Mouse (Mus musculus) thymus, postnatal 36 days (tissue): ENCODE data around the gene Wnt11.

Source experiments
- DNase-seq, 2 experiments: peaks; one replicate each; pipeline ENCODE4 v3.0.0; 2022; ENCODE audit warnings: mixed read lengths in 2 of 2

Gene Wnt11

DNA sequence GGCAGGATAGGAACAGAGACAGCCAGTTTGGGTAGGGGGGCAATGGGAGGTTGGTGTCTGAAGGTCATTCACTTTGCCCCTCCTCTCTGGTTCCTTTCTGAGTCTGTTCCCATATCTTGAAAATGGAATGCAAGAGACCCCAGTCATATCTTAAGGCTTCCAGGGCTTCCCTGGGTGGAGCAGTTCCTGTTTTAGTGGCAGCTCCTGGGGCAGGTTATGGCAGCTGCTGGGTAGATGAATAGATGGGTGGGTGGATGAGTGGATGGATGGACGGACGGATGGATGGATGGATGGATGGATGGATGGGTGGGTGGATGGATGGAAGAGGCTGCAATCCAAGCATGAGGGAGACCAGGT lies 32.9 kb downstream of the Wnt11 start:
- no peak for DNase-seq

DNA sequence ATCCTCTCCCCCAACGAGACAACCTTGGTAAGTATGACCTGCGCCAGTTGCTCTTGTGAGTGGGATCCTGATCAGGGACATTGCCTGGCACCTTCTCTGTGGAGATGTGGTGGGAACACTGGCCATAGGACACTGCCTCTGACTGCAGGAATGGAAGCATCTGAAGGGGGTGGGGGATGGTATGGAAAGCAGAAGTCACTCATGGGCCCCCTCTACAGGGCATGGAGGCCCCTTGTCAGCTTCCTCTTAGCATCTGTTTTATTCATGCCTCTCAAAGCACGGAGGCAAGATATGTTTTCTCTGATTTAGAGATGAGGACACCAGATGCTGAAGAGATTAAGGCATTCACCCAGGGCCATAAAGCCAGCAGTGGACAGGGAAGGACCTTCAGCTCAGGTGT lies 34.2 kb downstream of the Wnt11 start:
- no peak for DNase-seq

DNA sequence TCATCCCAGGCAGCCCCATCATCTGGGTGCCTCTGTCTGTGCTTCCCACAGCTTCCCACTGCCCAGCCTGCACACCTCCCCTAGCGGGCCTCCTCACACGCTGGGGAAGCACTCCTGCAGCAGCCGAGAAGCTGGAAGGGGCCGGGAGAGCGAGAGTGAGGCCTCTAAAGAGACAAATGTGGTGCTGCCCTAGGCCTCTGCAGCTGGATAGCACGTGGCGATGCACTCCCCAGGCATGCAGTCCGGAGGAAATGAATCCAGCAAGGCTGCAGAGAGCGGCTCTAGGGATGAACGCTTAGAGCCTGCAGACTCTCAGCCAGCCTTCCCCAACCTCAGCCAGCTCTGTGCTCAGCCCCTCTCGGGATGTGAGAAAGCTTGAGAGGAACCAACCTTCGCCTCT lies 35.9 kb downstream of the Wnt11 start:
- DNase-seq, result no peak

DNA sequence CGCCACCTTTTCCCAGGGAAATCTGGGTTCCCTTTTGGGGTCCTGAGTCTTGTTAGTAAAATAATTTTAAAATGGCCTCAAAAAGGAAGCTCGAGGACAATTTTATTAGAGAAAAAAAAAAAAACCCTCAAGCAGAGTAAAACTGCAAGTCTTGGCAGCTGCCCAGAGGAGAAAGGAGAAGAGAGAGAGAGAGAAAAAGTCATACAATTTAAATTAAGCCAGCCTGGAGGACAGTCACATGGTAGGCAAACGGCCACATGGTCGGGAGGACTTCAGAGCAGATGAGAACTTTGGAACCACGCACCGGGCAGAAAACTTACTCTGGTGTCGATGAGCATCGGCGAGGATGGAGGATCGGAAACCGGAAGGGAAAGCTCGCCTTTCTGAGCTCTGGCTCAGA lies 37.0 kb downstream of the Wnt11 start:
- no peak for DNase-seq

DNA sequence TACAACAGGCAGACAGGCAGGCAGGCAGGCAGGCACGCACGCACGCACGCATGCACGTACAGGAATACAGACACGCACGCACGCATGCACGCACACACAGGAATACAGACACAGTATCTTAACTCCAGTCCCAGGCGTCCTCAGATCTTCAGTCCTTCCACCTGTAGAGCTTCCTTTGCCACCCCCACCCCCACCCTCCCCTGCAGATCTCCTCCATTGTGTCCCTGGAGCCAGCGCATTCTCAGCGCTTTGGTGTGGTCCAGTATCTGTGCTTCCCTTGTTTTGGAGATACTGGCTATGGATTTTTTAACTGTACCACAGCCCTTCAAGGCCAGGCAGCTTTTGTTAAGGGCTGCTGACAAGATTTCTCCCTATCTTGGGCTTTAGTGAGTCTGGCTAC lies 38.4 kb downstream of the Wnt11 start:
- DNase-seq, result no peak

DNA sequence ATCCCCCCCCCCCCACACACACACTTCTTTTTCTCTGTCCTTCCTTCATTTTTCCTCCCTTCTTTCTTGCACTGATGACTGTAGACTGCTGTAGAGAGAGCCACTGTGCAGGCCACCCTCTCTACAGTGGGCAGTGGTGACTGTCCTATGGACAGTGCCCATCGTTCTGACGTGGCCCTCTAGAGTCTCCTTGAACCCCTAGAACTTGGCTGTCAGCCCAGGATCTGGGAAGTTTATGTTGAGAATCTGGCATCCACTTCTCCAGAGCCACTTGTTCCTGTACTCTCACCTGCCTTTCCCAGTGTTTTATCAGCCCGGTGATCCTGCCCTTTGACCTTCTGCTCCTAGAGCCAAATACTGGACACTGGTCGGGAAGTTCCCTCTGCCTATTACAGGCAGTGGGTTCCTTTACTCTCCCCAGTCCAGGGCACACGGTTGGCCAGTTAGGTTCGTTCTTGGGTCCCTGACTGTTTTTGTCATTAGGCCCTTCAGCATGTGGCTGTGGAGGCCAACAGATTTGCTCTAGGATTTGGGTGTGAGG lies 39.6 kb downstream of the Wnt11 start:
- DNase-seq, result no peak

DNA sequence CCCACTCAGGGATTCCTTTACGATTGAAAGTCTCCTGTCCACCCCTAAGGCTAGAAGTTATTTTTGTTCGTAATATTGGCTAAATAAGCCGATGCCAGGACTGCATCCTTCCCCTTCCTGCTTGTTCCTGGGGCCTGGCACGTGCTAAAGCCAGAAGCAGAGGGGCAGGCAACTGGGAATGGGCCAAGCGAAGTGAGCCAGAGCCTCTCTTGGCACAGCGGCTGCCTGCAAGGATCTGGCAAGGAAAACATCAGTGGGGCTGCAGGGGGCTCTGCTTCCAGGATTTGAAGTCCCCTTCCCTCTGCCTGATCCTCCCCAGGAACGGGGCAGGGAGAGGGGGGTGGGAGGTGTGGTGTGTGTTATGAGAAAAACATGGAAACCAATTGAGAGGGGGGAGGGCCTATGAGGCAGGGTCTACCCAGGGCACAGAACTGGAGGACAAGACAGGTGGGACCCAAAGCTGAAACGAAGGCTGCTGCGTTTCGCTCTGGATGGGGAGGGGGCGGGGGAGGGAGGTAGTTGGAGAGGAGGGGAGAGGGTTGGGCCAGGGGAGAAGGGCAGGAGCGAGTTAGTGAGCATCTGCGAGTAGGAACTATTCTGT lies 40.6 kb downstream of the Wnt11 start:
- DNase-seq, result no peak

DNA sequence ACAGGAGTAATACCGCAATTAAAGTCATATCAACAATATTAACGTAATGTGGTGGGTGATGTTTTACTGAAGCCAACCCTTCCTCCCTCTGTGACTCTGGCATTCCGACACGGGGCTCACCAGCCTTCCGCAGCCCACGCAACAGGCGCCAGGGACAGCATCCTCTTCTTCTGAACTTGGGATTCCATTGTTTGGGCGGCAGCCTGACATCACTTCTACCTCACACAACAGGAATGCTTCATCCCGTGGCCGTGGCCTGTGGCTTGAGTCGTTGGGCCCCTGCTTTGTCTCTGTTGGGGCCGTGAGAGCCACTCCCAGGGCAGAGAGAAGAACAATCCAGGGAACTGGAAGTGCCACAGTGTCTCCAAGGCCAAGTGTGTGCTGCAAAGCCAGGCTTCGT lies 41.2 kb downstream of the Wnt11 start:
- DNase-seq, result no peak

DNA sequence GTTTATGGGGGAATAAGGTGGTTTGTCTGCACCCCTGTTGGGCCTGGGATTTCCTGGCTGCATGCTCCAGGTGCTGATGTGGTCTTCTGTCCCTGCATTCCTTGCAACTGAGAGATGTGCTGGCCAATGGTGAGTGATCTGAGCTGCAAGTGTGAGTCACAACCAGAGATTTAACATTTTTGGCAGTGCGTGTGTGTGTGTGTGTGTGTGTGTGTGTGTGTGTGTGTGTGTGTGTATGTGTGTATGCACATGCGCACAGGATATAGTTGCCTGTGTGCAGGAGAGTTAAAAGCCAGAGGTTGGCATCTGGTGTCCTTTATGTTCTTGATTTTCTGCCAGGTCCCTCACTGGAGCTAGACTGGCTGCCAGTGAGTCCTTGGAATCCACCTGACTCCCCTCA lies 44.3 kb downstream of the Wnt11 start:
- DNase-seq, result no peak

DNA sequence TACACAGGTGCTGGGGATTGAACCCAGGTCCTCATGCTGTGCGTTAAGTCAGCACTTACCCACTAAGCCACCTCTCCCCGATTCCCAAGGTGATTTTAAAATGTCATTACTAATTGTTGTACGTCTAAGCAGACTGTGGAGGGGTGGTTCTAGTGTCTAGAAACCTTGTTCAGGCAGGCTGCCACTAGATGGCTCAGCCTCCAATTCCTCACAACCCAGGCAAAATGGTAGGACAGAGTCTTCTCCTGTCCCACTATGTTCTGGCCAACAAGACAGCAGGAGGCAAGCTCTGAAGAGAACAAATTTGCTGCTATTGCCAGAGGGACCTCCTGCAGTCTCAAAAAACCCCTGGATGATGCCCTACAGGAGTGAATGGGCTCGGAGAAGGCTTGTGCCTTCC lies 47.0 kb downstream of the Wnt11 start:
- DNase-seq, result no peak

DNA sequence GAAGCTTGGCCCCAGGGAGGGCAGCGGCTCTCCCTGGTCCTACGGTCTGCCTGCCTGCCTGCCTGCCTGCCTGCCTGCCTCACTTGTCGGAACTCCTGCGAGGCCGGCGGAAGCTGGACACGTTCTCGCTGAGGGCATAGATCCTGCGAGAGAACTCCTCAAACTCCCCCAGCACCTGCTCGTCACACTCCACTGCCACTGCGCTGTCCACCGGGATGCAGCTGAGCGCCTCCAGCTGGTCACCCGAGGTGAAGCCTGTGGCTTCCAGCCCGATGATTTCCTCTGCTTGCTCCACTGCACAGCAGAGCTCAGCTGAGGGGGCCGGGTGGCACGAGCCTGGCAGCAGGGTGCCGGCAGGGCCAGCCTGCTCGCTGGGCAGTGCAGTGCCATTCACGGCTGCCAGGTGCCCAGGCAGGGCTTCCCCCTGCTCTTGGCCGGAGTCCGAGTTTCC lies 52.9 kb downstream of the Wnt11 start:
- no peak for DNase-seq

DNA sequence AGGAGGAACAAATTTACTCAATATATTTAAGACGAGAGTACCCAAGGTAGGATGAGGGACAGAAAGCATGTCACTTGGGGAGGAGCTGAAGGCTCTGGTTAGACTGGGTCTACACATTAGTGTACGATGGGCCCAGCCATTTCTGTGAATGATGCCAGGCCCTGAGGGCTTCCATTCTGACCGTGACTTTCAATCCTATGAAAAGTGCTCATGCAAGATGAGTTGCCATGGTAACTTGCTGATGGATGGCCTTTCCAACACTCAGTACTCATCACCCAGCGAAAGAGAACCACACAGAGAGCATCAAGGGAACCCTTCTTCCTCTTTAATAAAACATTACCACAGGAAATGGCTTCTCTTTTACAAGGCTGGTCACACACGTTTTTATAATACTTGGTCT lies 53.9 kb downstream of the Wnt11 start:
- no peak for DNase-seq

DNA sequence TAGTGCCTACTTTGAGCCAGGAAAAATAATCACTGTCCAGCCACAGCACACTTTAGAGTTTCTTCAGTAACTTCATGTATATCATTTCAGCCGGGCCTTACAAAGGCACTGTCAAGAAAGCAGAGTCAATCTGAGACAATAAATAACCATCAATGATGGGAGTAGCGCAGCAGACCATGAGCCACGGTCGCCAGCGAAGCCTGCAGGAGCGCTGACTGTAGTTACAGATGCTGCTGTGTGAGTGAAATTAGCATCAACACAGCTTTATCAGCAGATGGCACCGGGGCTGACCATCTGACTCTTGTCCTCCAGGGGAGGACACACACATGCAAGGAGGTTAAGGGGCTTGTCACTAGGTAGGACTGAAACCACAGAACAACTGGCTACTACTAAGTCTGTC lies 54.3 kb downstream of the Wnt11 start:
- no peak for DNase-seq

DNA sequence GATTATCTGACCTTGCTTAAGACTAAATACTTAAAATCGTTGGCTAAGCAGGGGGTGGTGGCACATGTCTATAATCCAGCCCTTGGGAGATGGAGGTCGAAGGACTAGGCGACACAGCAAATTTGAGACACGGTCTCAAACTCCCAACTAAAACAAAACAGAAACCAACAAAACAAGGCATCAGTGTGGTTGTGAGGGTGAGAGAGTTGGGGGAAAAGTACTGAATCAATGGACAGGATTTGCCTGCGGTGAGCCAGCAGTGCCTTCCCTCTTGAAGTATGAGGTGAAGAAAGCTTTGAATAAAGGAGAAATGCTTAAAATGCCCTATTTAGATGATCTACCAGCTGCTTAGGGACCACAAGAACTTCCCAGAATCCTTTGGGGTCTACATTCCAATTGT lies 58.2 kb downstream of the Wnt11 start:
- DNase-seq, result no peak

DNA sequence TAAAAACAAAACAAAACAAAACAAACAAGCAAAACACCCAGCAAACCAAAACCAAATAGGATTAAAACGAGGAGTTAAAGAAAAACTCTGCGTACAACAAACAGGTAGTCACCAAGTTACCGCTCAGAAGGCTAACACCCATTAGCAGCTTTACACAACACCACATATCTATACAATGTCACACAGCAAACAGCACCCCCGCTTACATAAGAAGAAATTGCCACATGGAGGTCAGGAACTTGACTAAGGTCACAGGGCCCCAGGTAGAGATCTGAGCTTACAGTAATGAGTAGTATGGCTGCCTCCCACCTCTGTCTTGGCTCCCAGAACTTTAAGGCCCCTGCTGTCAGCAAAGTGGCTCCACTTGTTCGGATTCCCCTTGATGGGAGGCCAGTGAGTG lies 59.4 kb downstream of the Wnt11 start:
- DNase-seq, result no peak

DNA sequence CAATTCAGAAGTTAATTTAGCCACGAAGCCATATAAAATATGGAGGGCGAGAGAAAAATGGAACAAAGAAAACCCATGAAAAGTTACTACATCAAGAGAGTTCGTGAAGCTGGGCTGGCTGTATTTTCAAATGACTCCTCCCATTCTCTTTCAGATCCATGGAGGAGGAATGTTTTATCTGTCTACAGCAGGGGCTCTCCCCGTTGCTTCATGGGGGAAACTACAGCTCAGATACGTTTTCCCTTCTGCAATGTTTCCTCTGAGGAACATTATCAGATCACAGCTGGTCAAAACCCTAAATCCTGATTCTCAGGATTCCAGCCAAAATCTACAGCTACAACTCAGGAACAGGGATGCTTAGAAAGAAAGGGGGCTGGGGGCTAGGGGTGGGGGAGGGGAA lies 59.9 kb downstream of the Wnt11 start:
- DNase-seq, result no peak

DNA sequence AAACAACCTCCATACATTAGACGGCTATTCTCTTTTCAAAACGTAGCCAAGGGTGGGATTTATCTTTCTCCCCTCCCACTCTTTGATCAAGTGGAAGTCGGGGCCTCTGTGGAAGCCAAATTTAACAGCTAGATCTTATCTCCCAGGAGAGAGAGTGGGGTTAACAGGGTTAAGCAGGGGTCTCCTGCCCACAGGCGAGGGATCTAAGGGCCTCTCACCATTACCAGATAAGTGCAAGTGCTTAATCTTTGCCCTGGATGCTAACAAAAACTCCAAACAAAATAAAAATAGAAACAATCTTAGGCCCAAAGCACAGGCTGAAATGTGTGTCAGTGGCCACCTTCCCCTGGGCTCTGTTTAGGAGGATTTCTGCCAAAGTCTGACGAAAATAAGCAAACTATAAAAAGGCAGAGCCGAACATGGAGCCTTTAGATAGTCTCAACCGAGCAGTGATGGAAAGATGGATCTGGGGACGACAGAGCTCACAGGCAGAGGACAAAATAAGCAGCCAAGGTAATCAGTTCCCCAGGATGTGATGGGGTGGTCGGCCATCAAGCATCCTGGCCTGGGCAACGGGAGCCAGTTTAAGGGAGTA lies 60.7 kb downstream of the Wnt11 start:
- no peak for DNase-seq

DNA sequence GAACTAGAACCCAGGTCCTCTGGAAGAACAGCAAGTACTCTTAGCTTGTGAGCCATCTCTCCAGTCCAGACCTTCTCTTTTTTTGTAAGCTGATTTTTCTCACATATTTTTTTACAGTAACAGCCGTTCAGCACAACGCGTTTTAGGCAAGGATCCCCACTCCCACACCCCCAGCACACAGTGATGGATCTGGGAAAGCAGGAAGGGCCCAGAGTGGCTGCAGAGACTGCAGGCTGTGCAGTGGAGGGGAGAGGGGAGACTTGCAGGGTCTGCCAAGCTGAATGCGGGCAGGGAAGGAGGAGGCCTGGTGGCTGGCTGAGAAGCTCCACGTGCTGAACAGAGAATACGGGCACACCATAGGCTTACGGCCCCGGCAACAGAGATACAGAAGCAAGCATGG lies 62.4 kb downstream of the Wnt11 start:
- no peak for DNase-seq

DNA sequence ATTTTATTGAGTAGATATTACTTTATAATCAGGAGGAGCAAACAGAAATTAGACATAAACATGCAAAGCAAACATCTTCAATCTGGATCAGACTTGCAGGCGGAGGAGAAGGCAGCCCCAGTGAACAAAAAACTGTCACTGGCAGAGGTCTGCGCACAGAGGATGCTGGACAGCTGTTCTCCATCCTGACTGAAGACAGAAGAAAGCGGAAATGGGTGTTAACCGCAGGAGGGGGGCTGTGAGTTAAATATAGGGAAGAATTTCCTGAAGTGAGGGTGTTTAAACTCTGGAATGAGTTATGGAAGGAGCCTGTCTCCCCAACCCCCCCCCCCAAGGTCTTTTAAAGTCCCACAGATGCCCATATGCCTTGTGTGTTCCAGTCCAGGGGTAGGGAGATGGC lies 64.9 kb downstream of the Wnt11 start:
- DNase-seq, result no peak

DNA sequence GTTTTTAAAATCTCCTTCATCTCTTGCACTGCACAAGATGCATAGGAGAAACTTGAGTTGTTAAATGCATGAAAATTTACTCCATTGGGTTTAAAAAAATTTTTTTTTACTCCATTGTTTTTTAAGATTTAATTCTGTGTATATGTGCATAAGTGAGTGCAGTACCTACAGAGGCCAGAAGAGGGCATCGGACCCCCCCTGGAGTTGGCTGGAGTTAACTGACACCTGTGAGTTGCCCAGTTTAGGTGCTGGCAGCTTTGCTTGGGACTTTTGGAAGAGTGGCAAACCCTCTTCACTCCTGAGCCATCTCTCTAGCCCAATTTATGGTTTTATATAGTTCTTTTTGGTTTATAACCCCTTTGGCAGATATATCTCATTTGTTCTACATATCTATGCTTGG lies 66.2 kb downstream of the Wnt11 start:
- DNase-seq, result no peak

DNA sequence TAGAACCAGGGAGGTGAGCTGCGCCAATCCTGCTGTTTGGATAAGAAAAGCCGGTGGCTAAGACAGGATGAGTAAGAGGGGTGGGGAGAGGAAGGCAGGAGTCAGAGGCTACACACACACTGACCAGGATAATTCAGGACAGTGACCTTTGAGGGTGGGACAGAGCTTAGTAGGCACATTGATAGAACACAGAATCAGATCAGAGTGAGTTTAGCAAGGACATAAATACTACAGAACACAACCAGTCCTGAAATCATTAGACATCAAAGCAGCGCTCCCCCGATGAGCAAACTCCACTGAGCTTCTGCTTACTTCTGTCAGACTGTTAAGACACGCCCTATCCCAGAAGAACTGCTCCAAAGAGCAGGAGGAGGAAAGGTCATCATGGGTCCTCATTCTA lies 69.0 kb downstream of the Wnt11 start:
- no peak for DNase-seq
